Mouse (Mus musculus): ENCODE measurements around the gene Arhgap28. TPM values are rescaled to one million over a fixed set of nuclear protein-coding genes. Genes with fewer than 3 reads are reported as not detected.

The Arhgap28 gene
- polyA plus RNA-seq, 2 experiments from 2014 or later, result 0.19 TPM; not detected in 1

GRCm38 (mm10) chr17:67989716-67990115, 14.2 kb downstream of the Arhgap28 start:
- ATAC-seq, result no peak

- no peak for ATAC-seq
Observed at GRCm38 (mm10) chr17:67988920-67989621, 14.8 kb downstream of the Arhgap28 start.

GRCm38 (mm10) chr17:67985532-67985931, 18.4 kb downstream of the Arhgap28 start:
- no peak for ATAC-seq

GRCm38 (mm10) chr17:67980573-67980972, 23.3 kb downstream of the Arhgap28 start:
- no peak for ATAC-seq

- no peak for ATAC-seq
Observed at GRCm38 (mm10) chr17:67979248-67979647, 24.7 kb downstream of the Arhgap28 start.

GRCm38 (mm10) chr17:67978786-67979185, 25.1 kb downstream of the Arhgap28 start:
- ATAC-seq, result no peak

- no peak for ATAC-seq
Observed at GRCm38 (mm10) chr17:67976465-67976864, 27.5 kb downstream of the Arhgap28 start.

GRCm38 (mm10) chr17:67976027-67976426, 27.9 kb downstream of the Arhgap28 start:
- ATAC-seq, result no peak

- no peak for ATAC-seq
Observed at GRCm38 (mm10) chr17:67974679-67975078, 29.2 kb downstream of the Arhgap28 start.

- ATAC-seq, result no peak
Observed at GRCm38 (mm10) chr17:67966853-67967540, 36.9 kb downstream of the Arhgap28 start.

- ATAC-seq, result no peak
Observed at GRCm38 (mm10) chr17:67962858-67963257, 41.1 kb downstream of the Arhgap28 start.

GRCm38 (mm10) chr17:67962020-67962419, 41.9 kb downstream of the Arhgap28 start:
- no peak for ATAC-seq

GRCm38 (mm10) chr17:67958909-67959308, 45.0 kb downstream of the Arhgap28 start:
- ATAC-seq, result no peak

- ATAC-seq, result no peak
Observed at GRCm38 (mm10) chr17:67957603-67958002, 46.3 kb downstream of the Arhgap28 start.

- ATAC-seq, result no peak
Observed at GRCm38 (mm10) chr17:67955876-67956690, 47.8 kb downstream of the Arhgap28 start.

- ATAC-seq, result no peak
Observed at GRCm38 (mm10) chr17:67954961-67955360, 49.0 kb downstream of the Arhgap28 start.

GRCm38 (mm10) chr17:67950523-67951213, 53.3 kb downstream of the Arhgap28 start:
- no peak for ATAC-seq

- ATAC-seq, result no peak
Observed at GRCm38 (mm10) chr17:67948601-67949000, 55.3 kb downstream of the Arhgap28 start.

- no peak for ATAC-seq
Observed at GRCm38 (mm10) chr17:67945453-67945852, 58.5 kb downstream of the Arhgap28 start.

GRCm38 (mm10) chr17:67944256-67944655, 59.7 kb downstream of the Arhgap28 start:
- no peak for ATAC-seq

GRCm38 (mm10) chr17:67941026-67941425, 62.9 kb downstream of the Arhgap28 start:
- no peak for ATAC-seq

GRCm38 (mm10) chr17:67937050-67937449, 66.9 kb downstream of the Arhgap28 start:
- ATAC-seq, result no peak

GRCm38 (mm10) chr17:67935556-67935955, 68.4 kb downstream of the Arhgap28 start:
- ATAC-seq, result no peak

Measured in activated CD4-positive, CD25-positive, alpha-beta regulatory T cell, adult 4 months (primary cell).